In genomic region chr7:101516460-101516859, GRCm38 (mm10) we compare ENCODE assay signal across 12 mouse cellular contexts.
DNase-seq lines count a peak whose midpoint lies in the region; ATAC-seq and TF ChIP-seq lines count a peak whose summit lies in the region.
"Had no signal": no experiment of that assay in that cellular context is flagged by ENCODE, and none has a peak within 500 bp of the region (broad histone marks: within the 10 kb centered on the region; RNA-seq: fewer than 3 reads in every experiment).

No protein-coding gene starts in this region.

- H3K27me3 ChIP-seq in midbrain, postnatal 0 days (ENCODE audit: insufficient read depth, low read length) = no peaks in the 10 kb centered on the region
- H3K27me3 ChIP-seq in midbrain, embryonic 10.5 days (ENCODE audit: low read depth, poor library complexity, severe bottlenecking) = no peaks in the 10 kb centered on the region

- no peak overlapping the region for H3K27ac ChIP-seq in gastrocnemius, adult 2 months
- no peak overlapping the region for H3K27ac ChIP-seq in midbrain, postnatal 0 days (ENCODE audit: low read depth, low read length)
- H3K27ac ChIP-seq in midbrain, embryonic 10.5 days (replicated peaks) = no peak overlapping the region
- H3K27ac ChIP-seq: heart, embryonic 10.5 days had no signal

- TF ChIP-seq CTCF in gastrocnemius, adult 2 months (IDR thresholded peaks at IDR 0.05) = peak; percentile 51
- TF ChIP-seq CTCF in midbrain, postnatal 0 days (IDR thresholded peaks at IDR 0.05) = 0 out of 2 replicates have a peak, but pooled peaks have one; percentile 4

- H3K4me1 ChIP-seq in midbrain, postnatal 0 days (ENCODE audit: insufficient read depth, low read length) = no peaks in the 10 kb centered on the region
- peaks cover 7% of the 10 kb centered on the region; the same call in 1 of the 2 replicates for H3K4me1 ChIP-seq in midbrain, embryonic 10.5 days

- ATAC-seq in midbrain, postnatal 0 days (ENCODE audit: low FRiP score) = no peak
- 0 out of 2 replicates have a peak, but pooled peaks have one; percentile 31 for ATAC-seq in megakaryocyte progenitor cell, adult 5-6 weeks (replicated peaks; ENCODE audit: poor library complexity)

- intact Hi-C loops in gastrocnemius, adult 2 months (cut with DNase I) = no loop called here

- H3K4me2 ChIP-seq in midbrain, postnatal 0 days (ENCODE audit: low read depth, low read length, poor library complexity, severe bottlenecking) = no peak overlapping the region

- H3K9ac ChIP-seq in midbrain, postnatal 0 days (replicated peaks; ENCODE audit: low read length, poor library complexity, severe bottlenecking) = no peak overlapping the region

- H3K9me3 ChIP-seq in midbrain, postnatal 0 days (ENCODE audit: low read length) = no peaks in the 10 kb centered on the region
- no peaks in the 10 kb centered on the region for H3K9me3 ChIP-seq in midbrain, embryonic 10.5 days (replicated peaks)
- H3K9me3 ChIP-seq: heart, embryonic 10.5 days had no signal

- H3K4me3 ChIP-seq in gastrocnemius, adult 2 months = no peak overlapping the region
- H3K4me3 ChIP-seq in midbrain, postnatal 0 days (ENCODE audit: low read depth, low read length) = no peak overlapping the region
- H3K4me3 ChIP-seq in midbrain, embryonic 10.5 days = no peak overlapping the region
- H3K4me3 ChIP-seq: heart, embryonic 10.5 days; myocyte had no signal

- 75% methylated on average over 6 of the region's 6 CpGs for WGBS in midbrain, postnatal 0 days
- WGBS in midbrain, embryonic 10.5 days = 68% methylated on average over 6 of the region's 6 CpGs

- H3K36me3 ChIP-seq in midbrain, postnatal 0 days (ENCODE audit: insufficient read depth, low read length) = no peaks in the 10 kb centered on the region
- H3K36me3 ChIP-seq in midbrain, embryonic 10.5 days = no peaks in the 10 kb centered on the region
- H3K36me3 ChIP-seq: heart, embryonic 10.5 days had no signal

- no peak for DNase-seq in gastrocnemius, adult 2 months
- DNase-seq in gastrocnemius, adult 18-20 months (ENCODE audit: low spot score) = no peak
- DNase-seq in midbrain, postnatal 0 days (ENCODE audit: low spot score) = no peak
- DNase-seq in midbrain, embryonic 10.5 days (ENCODE audit: low spot score) = no peak
- DNase-seq in ES-CJ7 (ENCODE audit: low read depth, low spot score) = peak; percentile 31
- DNase-seq in adipocyte (ENCODE audit: low spot score) = no peak
- no peak for DNase-seq in urinary bladder, postnatal 10 days (ENCODE audit: low spot score)
- DNase-seq: cerebellum, adult 8-10 months; kidney, adult 11 months had no signal
